Mouse (Mus musculus) monocyte, adult 5-6 weeks (primary cell): ENCODE results near the gene Slc2a4. TPM values are rescaled to one million over a fixed set of nuclear protein-coding genes. Genes with fewer than 3 reads are reported as not detected.
"Not testable (repeated sequence)": the region's sequence is repeated elsewhere in the genome, so short reads cannot be mapped to it uniquely, and the experiment has no call there.

ENCODE experiments used
- ATAC-seq: fragments of 153-309, 156-312 bp; replicated peaks from 2 replicates; pipeline ENCODE4 v1.8.0; 2017; ENCODE audit warnings: mild to moderate bottlenecking; ENCODE audit not compliant: low TSS enrichment, insufficient number of reproducible peaks, severe bottlenecking, poor library complexity, low FRiP score
- total RNA-seq: library from RNA; stranded (forward); fragments of 200-1000, 200-491, 200-594 nt; gene quantifications from 3 replicates; pipeline ENCODE4 v1.2.3, GENCODE M21; 2017

Slc2a4 gene
- total RNA-seq, 1 experiment from 2014 or later = not detected

DNA sequence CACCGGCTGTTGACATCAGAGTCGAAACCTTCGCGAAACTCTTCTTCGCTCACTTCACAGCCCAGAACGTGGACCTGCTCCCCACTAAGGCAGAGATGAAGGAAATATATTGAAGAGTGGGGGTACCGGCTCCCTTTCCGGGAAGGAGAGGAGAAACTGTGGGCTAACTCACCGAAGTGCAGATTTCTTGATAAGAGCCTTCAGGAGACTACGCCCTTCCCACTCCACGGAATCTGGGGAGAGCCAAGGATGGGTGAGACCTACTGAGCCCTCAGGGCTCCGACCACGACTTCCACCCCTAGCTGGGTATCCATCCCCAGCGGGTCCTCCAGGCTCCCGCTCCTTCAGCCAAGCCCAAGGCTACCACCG lies 31.8 kb upstream of the Slc2a4 start:
- ATAC-seq = no peak

DNA sequence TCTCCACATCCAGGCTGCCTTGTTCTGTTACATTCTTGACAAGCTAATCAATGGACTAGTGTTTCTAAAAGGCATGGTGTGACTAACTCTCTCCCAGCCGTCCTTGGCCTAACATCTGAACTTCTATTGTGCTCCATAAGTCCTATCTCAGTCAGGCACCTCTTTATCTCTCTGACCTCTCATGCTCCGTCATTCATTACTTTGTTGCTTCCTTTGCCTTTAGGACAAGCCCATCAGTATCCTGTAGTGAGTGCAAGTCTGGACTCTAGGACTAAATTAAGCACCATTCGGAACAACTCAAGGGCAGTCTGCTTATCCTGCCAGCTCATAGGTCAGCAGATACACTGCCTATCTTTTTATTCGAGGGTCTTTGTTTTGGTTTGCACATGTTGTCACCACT lies 28.3 kb upstream of the Slc2a4 start:
- no peak for ATAC-seq

DNA sequence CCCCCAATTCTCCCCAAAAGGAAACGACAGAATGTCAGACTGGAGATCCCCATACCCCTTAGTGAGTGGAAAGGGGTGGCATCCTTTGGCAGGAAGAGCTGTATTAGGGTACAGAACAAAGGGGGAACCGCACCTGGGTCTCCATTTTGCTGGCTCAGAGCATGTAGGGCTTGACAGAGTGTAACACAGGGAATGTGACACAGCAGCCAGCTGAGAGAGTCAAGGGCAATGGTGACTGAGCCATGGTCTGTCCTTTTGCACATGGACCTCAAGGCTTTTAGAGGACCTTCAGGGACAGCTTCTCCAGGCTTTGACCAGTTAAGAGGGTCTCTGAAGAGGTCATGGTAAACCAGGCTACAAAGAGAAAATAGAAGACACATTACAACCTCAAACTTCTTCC lies 26.9 kb upstream of the Slc2a4 start:
- ATAC-seq = no peak

DNA sequence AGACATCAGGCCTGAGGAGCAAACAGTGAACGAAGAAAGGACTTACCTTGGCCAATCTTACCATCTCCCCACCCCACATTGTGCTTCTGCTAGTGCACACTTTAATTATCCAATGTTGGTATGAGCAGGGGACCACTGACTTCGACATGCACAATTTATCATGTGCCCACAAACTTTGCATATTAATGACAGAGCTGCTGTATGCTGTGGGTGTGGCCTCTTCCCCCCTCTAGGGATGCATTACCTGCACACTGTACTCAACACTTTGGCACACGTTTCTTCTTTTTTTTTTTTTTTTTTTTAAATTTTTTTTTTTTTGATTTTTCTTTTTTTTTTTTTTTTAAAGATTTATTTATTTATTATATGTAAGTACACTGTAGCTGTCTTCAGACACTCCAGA lies 22.8 kb upstream of the Slc2a4 start:
- ATAC-seq = no peak

DNA sequence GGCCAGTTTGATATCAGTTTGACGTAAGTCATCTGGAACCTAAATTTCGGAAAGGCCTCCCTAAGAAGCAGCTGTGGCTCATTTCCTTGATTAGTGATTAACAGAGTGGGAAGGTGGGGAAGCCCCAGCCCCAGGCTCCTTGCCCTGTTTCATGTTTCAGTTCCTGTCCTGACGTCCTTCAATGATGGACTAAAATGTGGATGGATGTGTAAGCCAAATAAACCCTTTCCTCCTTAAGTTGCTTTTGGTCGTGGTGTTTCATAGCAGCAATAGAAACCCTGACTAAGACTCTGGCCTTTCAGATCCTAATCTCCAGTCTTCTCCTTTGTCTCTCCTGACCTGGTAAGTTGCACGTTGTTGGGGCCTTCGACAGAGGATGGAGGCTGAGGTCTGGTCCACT lies 22.2 kb upstream of the Slc2a4 start:
- no peak for ATAC-seq

DNA sequence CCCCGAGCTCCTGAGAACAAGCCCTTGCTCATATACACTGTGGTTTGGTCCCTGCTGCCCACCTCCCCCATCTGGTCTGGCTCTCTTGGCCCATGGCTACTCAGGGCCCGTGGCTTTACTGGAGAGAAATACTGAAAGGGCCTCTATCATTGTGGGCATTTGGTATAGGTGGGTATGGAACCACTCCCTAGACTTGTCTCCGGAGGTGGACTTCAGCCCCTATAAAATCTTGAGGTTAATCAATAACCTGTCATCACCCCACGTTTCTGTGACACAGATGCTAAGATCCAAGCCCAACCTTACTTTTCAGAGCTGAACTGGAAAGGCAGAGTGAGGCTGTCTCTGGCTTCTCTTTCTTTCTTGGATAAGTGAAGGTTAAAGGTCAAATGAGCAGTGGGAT lies 20.8 kb upstream of the Slc2a4 start:
- no peak for ATAC-seq

DNA sequence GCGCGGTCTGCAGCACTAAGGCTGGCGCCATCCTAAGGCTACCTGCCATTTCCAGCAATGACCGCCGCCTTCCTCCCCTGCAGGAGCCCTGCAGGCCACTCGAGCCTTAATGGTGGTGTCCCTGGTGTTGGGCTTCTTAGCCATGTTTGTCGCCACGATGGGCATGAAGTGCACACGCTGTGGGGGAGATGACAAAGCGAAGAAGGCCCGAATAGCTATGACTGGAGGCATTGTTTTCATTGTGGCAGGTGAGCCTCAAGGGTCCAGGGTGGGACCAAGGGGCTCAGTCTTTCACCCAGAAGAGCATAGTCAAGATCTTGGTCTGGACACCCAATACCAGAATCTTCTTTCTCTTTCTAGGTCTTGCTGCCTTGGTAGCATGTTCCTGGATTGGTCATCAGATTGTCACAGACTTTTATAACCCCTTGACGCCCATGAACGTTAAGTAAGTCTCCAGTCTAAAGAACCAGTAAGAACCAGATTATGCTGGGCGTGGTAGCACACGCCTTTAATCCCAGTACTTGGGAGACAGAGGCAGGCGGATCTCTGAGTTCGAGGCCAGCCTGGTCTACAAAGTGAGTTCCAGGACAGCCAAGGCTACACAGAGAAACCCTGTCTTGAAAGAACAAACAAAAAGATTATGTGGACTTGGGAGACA lies 19.0 kb upstream of the Slc2a4 start:
- ATAC-seq = no peak

DNA sequence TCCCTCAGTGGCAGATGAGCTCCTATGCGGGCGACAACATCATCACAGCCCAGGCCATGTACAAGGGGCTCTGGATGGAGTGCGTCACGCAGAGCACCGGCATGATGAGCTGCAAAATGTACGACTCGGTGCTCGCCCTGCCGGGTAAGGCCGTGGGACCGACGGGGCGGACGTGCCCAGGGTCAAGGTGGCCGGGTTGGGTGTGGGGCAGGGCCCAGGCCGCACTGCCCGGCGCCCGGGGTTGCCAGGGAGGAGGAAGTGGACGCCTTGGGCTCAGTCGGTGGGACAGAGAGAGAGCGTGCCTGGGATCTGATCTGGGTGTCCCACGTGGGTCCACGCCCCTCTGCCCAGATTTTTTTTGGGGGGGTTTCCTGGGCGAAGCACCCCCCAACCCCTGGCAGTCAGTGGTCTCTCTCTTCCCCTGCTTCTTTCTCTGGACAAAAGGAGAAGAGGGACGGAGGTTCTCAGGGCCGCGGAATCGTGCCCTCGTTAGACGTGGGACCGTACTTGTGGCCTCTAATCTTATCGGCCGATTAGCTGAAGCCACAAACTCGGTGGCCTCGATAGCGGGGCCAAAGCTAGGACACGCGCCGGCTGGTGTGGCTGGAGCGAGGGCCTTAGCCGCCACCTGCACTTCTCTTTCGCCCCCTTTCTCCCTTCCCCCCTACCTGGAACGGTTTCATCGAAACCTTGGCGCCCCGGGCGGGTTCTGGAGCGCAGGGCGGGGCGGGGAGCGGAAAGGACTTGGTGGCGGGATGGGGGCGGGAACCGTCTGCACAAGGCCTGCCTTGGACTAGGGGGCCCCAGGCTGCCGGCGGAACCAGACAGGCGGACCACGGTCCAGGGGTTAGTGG lies 18.2 kb upstream of the Slc2a4 start:
- ATAC-seq = no peak

DNA sequence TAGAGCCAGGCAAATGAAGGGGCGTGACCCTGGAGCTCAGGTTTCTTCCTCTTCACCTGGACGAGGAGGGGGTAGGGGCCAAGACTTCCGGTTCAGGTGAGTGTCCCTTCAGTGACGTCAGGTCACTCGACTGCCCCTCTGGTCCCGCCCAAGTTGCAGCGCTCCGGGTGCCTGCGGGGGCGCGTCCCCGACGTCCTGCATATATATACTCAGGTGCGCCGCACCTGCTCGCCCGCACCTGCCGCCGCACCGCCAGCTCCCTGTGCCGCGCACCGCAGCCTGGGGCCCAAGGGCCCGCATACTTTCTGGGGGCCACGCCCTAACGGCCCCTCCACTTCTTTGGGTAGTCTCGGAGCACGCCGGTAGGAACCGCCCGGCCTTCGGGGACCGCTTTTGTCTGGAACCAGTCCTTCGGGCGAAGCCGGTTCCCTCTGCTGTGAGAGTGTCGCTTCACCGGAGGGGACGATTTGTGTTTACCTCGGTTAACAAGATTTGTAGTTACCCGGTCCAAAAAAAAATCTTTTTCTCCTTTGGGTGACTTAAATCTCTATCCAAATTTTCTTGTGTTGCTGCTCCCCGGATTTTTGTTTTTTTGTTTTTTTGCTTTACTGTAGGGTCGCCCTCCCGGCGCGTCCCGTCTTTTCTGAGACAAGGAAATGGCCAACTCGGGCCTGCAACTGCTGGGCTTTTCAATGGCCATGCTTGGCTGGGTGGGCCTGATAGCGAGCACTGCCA lies 17.4 kb upstream of the Slc2a4 start:
- ATAC-seq = no peak

DNA sequence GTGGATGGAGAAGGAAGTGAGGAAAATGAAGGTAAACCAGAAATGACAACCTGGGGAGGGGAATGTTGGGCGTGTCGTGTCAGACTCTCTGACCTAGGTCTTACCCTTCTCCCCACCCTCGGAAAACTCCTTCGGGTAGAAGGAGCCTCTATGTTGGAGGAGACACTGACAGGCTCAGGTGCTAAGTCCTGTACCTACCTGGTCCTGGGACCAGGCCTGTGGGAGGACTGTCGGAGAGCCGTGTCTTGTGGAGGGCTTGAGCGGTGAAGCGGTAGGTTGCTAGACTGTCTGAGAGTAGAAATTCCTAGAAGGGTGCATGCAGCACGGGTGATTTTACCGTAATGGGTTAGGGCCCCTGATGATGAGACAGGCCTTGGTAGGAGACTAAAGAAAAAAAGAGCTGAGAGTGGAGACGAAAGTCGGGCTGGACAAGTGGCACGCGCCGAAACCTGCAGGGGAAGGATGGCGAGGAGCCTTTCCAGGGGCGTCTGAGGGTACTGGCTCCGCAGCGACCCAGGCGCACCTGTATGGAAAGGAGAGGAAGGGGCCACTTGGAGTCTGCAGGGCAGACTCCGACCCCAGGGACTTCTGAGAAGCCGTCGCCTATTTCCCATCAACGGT lies 16.8 kb upstream of the Slc2a4 start, which contains the start of gene Cldn7:
Cldn7 (plus strand) TSS at position 130 of the 621 bp plus-strand sequence.
- ATAC-seq = no peak

DNA sequence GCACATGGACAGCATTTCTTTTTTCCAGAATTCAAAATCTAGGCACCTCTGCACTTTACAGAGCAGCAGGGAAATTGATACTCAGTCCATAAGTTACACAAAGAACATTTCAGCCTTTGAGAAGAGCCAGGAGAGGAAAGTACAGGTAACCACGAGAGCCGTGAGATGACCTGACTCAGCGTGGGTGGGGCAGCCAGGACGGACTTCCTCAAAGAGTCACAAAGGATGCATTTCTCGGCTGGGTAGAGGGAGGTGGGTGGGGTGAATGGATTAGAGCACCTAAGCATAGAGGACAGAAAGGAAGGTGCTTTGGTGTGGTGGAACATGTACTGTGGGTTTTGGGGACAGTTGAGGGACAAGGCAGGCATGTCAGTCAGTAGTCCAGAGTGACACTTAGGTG lies 13.9 kb upstream of the Slc2a4 start:
- 0 out of 2 replicates have a peak, but pooled peaks have one; percentile 14 for ATAC-seq

DNA sequence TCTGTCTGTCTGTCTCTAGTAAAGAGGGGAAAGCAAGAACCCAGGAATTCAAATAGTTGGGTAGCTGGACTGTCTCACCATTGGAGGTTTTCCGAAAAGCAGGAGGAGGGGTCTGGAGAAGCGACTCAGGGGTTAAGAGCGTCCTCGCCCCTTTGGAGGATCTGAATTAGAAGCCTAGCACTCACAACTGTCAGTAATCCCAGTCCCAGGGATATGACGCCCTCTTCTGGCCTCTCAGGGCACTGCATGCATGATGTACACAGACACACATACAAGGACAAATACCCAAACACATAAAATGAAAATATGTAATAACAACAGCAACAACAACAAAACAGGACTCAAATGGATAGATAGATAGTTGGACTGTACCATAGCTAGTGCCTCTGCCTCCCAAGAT lies 12.6 kb upstream of the Slc2a4 start:
- no peak for ATAC-seq

DNA sequence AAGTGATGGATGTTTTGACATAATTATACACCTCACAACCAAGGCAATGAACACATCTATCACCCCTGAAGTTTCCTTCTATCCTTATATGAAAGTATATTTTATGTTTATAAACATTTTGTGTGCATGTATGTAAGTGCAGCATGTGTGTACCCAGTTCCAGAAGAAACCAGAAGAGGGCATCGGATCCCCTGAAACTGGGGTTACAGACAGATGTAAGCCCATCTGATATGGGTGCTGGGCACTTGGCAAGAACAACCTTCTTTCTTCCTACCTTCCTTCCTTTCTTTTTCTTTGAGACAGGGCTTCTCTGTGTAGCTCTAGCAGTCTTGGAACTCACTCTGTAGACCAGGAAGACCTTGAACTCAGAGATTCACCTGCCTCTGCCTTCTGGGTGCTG lies 8.2 kb upstream of the Slc2a4 start:
- no peak for ATAC-seq

DNA sequence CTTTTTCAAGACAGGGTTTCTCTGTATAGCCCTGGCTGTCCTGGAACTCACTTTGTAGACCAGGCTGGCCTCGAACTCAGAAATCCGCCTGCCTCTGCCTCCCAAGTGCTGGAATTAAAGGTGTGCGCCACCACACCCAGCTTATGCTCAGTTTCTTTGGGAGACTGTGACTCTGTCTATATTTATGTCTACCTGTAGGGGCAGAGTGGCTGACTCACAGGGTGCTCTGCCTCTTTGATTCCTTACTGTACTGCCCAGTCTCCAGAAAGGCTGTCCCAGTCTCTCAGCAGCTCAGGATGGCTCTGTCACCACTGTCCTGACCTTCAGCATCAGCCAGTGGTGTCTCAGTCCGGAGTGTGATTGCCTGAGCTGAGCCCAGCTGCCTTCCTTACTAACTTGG lies 7.6 kb upstream of the Slc2a4 start:
- ATAC-seq = not testable (repeated sequence)

DNA sequence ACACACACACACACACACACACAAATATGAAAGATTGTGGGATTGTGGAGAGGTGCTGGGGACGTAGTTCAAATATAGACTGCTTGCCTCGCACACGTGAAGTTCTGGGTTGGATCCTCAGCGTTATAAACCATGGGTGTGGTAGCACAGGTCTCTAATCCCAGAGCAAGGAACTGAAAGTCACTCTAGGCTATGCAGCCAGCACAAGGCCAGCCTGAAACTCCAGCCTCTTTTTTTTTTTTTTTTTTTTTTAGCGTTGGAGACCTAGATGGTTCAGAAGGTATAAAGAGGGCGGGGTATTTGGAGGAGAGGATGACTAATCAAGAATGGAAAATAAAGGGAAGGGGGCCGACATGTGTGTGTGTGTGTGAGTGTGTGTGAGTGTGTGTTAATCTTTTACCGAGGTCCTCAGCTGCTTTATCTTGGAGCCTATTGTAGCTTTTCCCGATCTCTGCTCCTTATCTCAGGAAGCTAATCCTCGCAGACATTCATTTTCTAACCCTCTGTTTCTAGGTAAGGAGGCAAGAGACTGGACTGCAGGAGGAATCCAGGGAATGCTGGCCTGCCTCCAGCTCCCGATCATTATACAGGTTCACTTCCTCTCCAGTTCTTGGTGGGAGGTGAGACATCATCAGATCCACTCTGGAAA lies 5.4 kb upstream of the Slc2a4 start:
- no peak for ATAC-seq

DNA sequence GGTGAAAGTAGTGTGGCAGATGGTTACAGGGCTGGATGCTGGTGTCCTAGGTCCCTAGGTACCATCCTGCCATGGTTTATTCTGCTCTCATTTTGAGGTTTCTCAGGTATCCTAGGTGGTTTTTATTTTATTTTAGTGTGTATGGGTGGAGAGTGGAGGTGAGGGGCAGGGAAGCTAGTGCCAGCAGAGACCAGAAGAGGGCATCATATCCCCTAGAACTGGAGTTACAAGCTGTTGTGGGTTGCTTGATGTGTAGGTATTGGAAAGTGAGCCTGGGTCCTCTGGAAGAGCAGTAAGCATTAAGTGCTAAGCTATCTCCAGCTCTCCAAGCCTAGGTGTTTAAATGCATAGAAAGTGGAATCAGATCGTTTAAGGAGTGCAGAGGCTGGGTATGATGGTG lies 4.3 kb upstream of the Slc2a4 start:
- ATAC-seq = no peak

DNA sequence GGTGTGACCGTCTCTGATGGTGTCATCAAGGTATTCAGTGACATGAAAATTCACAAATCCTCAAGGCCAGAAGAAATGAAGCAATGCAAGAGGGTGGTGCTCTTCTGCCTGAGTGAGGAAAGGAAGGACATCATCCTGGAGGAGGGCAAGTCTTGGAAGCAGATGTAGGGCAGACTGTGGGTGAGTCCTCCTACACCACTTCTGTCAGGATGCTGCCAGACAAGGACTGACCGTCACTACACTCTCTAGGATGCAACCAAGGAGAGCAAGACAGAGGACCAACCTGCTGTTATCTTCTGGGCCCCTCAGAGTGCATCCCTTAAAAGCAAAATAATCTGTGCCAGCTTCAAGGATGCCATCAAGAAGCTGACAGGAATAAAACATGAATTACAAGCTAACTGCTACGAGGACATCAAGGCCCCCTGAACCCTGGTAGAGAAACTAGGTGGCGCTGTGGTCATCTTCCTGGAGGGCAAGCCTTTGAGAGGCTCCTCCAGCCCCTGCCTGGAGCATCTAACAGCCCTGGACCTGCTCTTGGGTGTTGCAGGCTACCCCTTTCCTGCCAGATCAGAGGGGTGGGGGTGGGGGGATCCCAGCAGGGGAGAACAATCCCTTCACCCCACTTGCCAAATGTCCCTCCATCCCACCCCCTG lies 2.9 kb upstream of the Slc2a4 start:
- no peak for ATAC-seq

DNA sequence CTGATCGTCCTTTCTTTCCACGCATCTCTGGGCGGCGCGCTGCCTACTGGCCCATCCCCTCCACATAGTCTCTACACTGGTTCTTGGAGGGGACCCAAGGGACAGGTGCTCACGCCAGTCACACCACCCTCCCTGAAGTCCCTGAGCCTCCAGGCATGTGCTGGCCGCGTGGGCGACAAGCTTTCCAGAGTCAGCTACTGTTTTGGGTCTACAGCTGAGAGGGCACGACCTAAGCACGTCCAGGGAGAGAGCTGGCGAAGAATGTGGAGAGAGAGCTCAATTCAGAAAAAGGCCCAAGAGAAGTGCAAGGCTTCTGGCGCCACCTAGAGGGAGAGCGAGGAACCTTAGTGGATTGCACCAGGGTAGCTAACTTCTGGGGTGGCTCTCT lies 769 bp upstream of the Slc2a4 start:
- peak; percentile 80 for ATAC-seq
